In genomic region chr13:109903764-109904510, GRCm38 (mm10) we compare ENCODE assay signal across 8 mouse cellular contexts.
A peak's percentile ranks its signal among the peaks of the same experiment; 100 is the strongest.
DNase-seq lines count a peak whose midpoint lies in the region; ATAC-seq and TF ChIP-seq lines count a peak whose summit lies in the region.

No protein-coding gene starts in this region.

- H3K27me3 ChIP-seq in lung, embryonic 16.5 days (ENCODE audit: control insufficient read depth, insufficient read depth, low read depth, low read length), result no peaks in the 10 kb centered on the region; the same call in 1 of the 2 replicates
- H3K27me3 ChIP-seq in forebrain, postnatal 0 days (ENCODE audit: insufficient read depth, low read length), result no peaks in the 10 kb centered on the region
- H3K27me3 ChIP-seq in liver, embryonic 15.5 days, result peaks cover 31% of the 10 kb centered on the region

- peaks cover 23% of the 10 kb centered on the region for H3K4me1 ChIP-seq in lung, embryonic 16.5 days (replicated peaks; ENCODE audit: control insufficient read depth, insufficient read depth, low read length)
- H3K4me1 ChIP-seq in forebrain, postnatal 0 days (ENCODE audit: insufficient read depth), result peaks cover 20% of the 10 kb centered on the region
- H3K4me1 ChIP-seq in liver, embryonic 15.5 days (replicated peaks), result peaks cover 51% of the 10 kb centered on the region

- peak overlapping the region; percentile 76 for H3K4me3 ChIP-seq in lung, embryonic 16.5 days (ENCODE audit: low read length)
- H3K4me3 ChIP-seq in forebrain, postnatal 0 days (ENCODE audit: low read depth, low read length), result peak overlapping the region; percentile 72
- peak overlapping the region; percentile 63 for H3K4me3 ChIP-seq in liver, embryonic 15.5 days (replicated peaks)

- 33% methylated on average over 14 of the region's 14 CpGs for WGBS in lung, embryonic 16.5 days
- 36% methylated on average over 14 of the region's 14 CpGs for WGBS in forebrain, postnatal 0 days
- WGBS in liver, embryonic 15.5 days (ENCODE audit: insufficient replicate concordance), result 51% methylated on average over 14 of the region's 14 CpGs

- TF ChIP-seq CTCF in forebrain, postnatal 0 days (IDR thresholded peaks at IDR 0.05; ENCODE audit: low read depth), result no peak

- intact Hi-C loops in gastrocnemius, postnatal 14 days (cut with DNase I; ENCODE audit: low total_unique reads), result loop anchor here (2.0 kb wide), 1 partner anchor 81 kb away; no protein-coding TSS in a partner anchor

- DNase-seq in lung, adult 18-20 months, result no peak
- DNase-seq in forebrain, postnatal 0 days, result no peak
- peak; percentile 42 for DNase-seq in thymus, postnatal 0 days (ENCODE audit: low spot score)
- DNase-seq in right cerebral cortex, postnatal 25 days, result no peak
- no peak for DNase-seq in gastrocnemius, postnatal 14 days
- no peak for DNase-seq in left cerebral cortex, adult 11 months (ENCODE audit: low spot score)

- H3K9ac ChIP-seq in lung, embryonic 16.5 days (ENCODE audit: low read length), result peak overlapping the region; percentile 77
- H3K9ac ChIP-seq in forebrain, postnatal 0 days, result peak overlapping the region; percentile 84; the same call in 1 of the 2 replicates
- H3K9ac ChIP-seq in liver, embryonic 15.5 days, result no peak overlapping the region

- ATAC-seq in lung, embryonic 16.5 days (ENCODE audit: low read depth), result 0 out of 2 replicates have a peak, but pooled peaks have one; percentile 1
- no peak for ATAC-seq in forebrain, postnatal 0 days
- no peak for ATAC-seq in liver, embryonic 15.5 days (ENCODE audit: insufficient read depth)

- no peaks in the 10 kb centered on the region for H3K36me3 ChIP-seq in lung, embryonic 16.5 days (ENCODE audit: control insufficient read depth, insufficient read depth, low read length)
- no peaks in the 10 kb centered on the region for H3K36me3 ChIP-seq in forebrain, postnatal 0 days (ENCODE audit: insufficient read depth)
- H3K36me3 ChIP-seq in liver, embryonic 15.5 days (replicated peaks), result no peaks in the 10 kb centered on the region

- no peaks in the 10 kb centered on the region for H3K9me3 ChIP-seq in lung, embryonic 16.5 days (ENCODE audit: control insufficient read depth, low read length)
- H3K9me3 ChIP-seq in forebrain, postnatal 0 days (ENCODE audit: low read length), result no peaks in the 10 kb centered on the region
- H3K9me3 ChIP-seq in liver, embryonic 15.5 days (replicated peaks), result no peaks in the 10 kb centered on the region

- peak overlapping the region; percentile 94 for H3K4me2 ChIP-seq in lung, embryonic 16.5 days (ENCODE audit: low read depth, low read length)
- peak overlapping the region; percentile 95 for H3K4me2 ChIP-seq in forebrain, postnatal 0 days (ENCODE audit: low read depth)
- peak overlapping the region; percentile 84 for H3K4me2 ChIP-seq in liver, embryonic 15.5 days

- H3K27ac ChIP-seq in lung, embryonic 16.5 days (ENCODE audit: low read length), result no peak overlapping the region
- no peak overlapping the region; the same call in 1 of the 2 replicates for H3K27ac ChIP-seq in forebrain, postnatal 0 days (ENCODE audit: low read depth, low read length)
- no peak overlapping the region for H3K27ac ChIP-seq in liver, embryonic 15.5 days (replicated peaks)
